Comparison of ENCODE assay signal across 8 mouse cellular contexts in genomic region chr2:181677096-181677754, GRCm38 (mm10). TPM values are rescaled to one million over a fixed set of nuclear protein-coding genes. Genes with fewer than 3 reads are reported as not detected.
DNase-seq lines count a peak whose midpoint lies in the region; ATAC-seq and TF ChIP-seq lines count a peak whose summit lies in the region.

No protein-coding gene starts in this region.

- H3K36me3 ChIP-seq in embryonic facial prominence, embryonic 10.5 days (replicated peaks), result no peaks in the 10 kb centered on the region
- no peaks in the 10 kb centered on the region for H3K36me3 ChIP-seq in hindbrain, embryonic 15.5 days
- no peaks in the 10 kb centered on the region for H3K36me3 ChIP-seq in lung, embryonic 16.5 days (ENCODE audit: control insufficient read depth, insufficient read depth, low read length)

- H3K9me3 ChIP-seq in embryonic facial prominence, embryonic 10.5 days, result no peaks in the 10 kb centered on the region
- no peaks in the 10 kb centered on the region for H3K9me3 ChIP-seq in hindbrain, embryonic 15.5 days
- no peaks in the 10 kb centered on the region for H3K9me3 ChIP-seq in lung, embryonic 16.5 days (ENCODE audit: control insufficient read depth, low read length)

- H3K4me2 ChIP-seq in hindbrain, embryonic 15.5 days, result no peak overlapping the region
- no peak overlapping the region for H3K4me2 ChIP-seq in lung, embryonic 16.5 days (ENCODE audit: low read depth, low read length)

- peaks cover 59% of the 10 kb centered on the region for H3K4me1 ChIP-seq in embryonic facial prominence, embryonic 10.5 days
- peaks cover 29% of the 10 kb centered on the region for H3K4me1 ChIP-seq in hindbrain, embryonic 15.5 days (replicated peaks)
- peaks cover 28% of the 10 kb centered on the region for H3K4me1 ChIP-seq in lung, embryonic 16.5 days (replicated peaks; ENCODE audit: control insufficient read depth, insufficient read depth, low read length)

- intact Hi-C loops in gastrocnemius, adult 2 months (cut with DNase I), result loop anchor here (1.0 kb wide), 1 partner anchor 18 kb away; no protein-coding TSS in a partner anchor

- TF ChIP-seq CTCF in gastrocnemius, adult 2 months (IDR thresholded peaks at IDR 0.05), result peak; percentile 31

- no peak for ATAC-seq in hindbrain, embryonic 15.5 days (ENCODE audit: low FRiP score, low read depth)
- peak; percentile 24; the same call in 1 of the 2 replicates for ATAC-seq in lung, embryonic 16.5 days (ENCODE audit: low read depth)

- H3K4me3 ChIP-seq in gastrocnemius, adult 2 months, result peak overlapping the region; percentile 56
- no peak overlapping the region for H3K4me3 ChIP-seq in embryonic facial prominence, embryonic 10.5 days
- no peak overlapping the region for H3K4me3 ChIP-seq in hindbrain, embryonic 15.5 days
- H3K4me3 ChIP-seq in lung, embryonic 16.5 days (ENCODE audit: low read length), result no peak overlapping the region

- 53% methylated on average over 5 of the region's 5 CpGs for WGBS in embryonic facial prominence, embryonic 10.5 days
- 45% methylated on average over 5 of the region's 5 CpGs for WGBS in hindbrain, embryonic 15.5 days
- WGBS in lung, embryonic 16.5 days, result 62% methylated on average over 5 of the region's 5 CpGs

- peak overlapping the region; percentile 87 for H3K27ac ChIP-seq in gastrocnemius, adult 2 months
- H3K27ac ChIP-seq in embryonic facial prominence, embryonic 10.5 days (replicated peaks), result peak overlapping the region; percentile 35; the same call in 1 of the 2 replicates
- H3K27ac ChIP-seq in hindbrain, embryonic 15.5 days (replicated peaks), result peak overlapping the region; percentile 19
- peak overlapping the region; percentile 82 for H3K27ac ChIP-seq in lung, embryonic 16.5 days (ENCODE audit: low read length)

- peaks cover 54% of the 10 kb centered on the region for H3K27me3 ChIP-seq in embryonic facial prominence, embryonic 10.5 days (replicated peaks; ENCODE audit: low read depth, poor library complexity, severe bottlenecking)
- H3K27me3 ChIP-seq in hindbrain, embryonic 15.5 days, result peaks cover 13% of the 10 kb centered on the region
- H3K27me3 ChIP-seq in lung, embryonic 16.5 days (ENCODE audit: control insufficient read depth, insufficient read depth, low read depth, low read length), result peaks cover 9% of the 10 kb centered on the region

- peak; percentile 59 for DNase-seq in gastrocnemius, adult 2 months
- DNase-seq in gastrocnemius, postnatal 10 days, result no peak
- no peak for DNase-seq in embryonic facial prominence, embryonic 10.5 days (ENCODE audit: low spot score)
- DNase-seq in thymus, adult 18-20 months, result no peak
- no peak for DNase-seq in natural killer cell, adult 2 months (ENCODE audit: low spot score in 2 of 2)
- DNase-seq in B cell, adult 2 months, result no peak

- H3K9ac ChIP-seq in hindbrain, embryonic 15.5 days, result no peak overlapping the region
- no peak overlapping the region; the same call in 1 of the 2 replicates for H3K9ac ChIP-seq in lung, embryonic 16.5 days (ENCODE audit: low read length)

RNA-seq across cellular contexts. Expression of gene Tcea2, which starts 2.9 kb away (rescaled TPM):
- total RNA-seq in gastrocnemius, adult 2 months (2021), result 1 to 10 TPM; 6.9 to 7.6 TPM
- 1 to 10 TPM; 5.6 to 6.3 TPM for total RNA-seq in gastrocnemius, postnatal 10 days (2021)
- 18.3 and 18.8 TPM in 2 replicates for polyA plus RNA-seq in embryonic facial prominence, embryonic 10.5 days (2016; fragmentation: Nextera tagmentation; extraction: Ambion mirVana)
- 38.5 and 46.8 TPM in 2 replicates for polyA plus RNA-seq in hindbrain, embryonic 15.5 days (2015; fragmentation: Nextera tagmentation; extraction: Ambion mirVana)
- polyA plus RNA-seq in lung, embryonic 16.5 days (2015; fragmentation: Nextera tagmentation; extraction: Ambion mirVana), result 19.3 and 19.7 TPM in 2 replicates

RNA-seq across cellular contexts. Expression of gene Sox18, which starts 5.8 kb away (rescaled TPM):
- 10 to 100 TPM; 10.4 to 15.3 TPM for total RNA-seq in gastrocnemius, adult 2 months (2021)
- 10 to 100 TPM; 25.4 to 36.2 TPM for total RNA-seq in gastrocnemius, postnatal 10 days (2021)
- 21.8 and 25.2 TPM in 2 replicates for polyA plus RNA-seq in embryonic facial prominence, embryonic 10.5 days (2016; fragmentation: Nextera tagmentation; extraction: Ambion mirVana)
- polyA plus RNA-seq in hindbrain, embryonic 15.5 days (2015; fragmentation: Nextera tagmentation; extraction: Ambion mirVana), result 17.4 and 20.0 TPM in 2 replicates
- 84.1 and 84.8 TPM in 2 replicates for polyA plus RNA-seq in lung, embryonic 16.5 days (2015; fragmentation: Nextera tagmentation; extraction: Ambion mirVana)

RNA-seq across cellular contexts. Expression of gene Rgs19, which starts 16.6 kb away (rescaled TPM):
- total RNA-seq in gastrocnemius, adult 2 months (2021), result 1 to 10 TPM; 2.7 to 2.8 TPM
- total RNA-seq in gastrocnemius, postnatal 10 days (2021), result 1 to 10 TPM; 7.5 to 9.6 TPM
- polyA plus RNA-seq in embryonic facial prominence, embryonic 10.5 days (2016; fragmentation: Nextera tagmentation; extraction: Ambion mirVana), result 85.2 and 89.9 TPM in 2 replicates
- polyA plus RNA-seq in hindbrain, embryonic 15.5 days (2015; fragmentation: Nextera tagmentation; extraction: Ambion mirVana), result 56.8 and 64.9 TPM in 2 replicates
- polyA plus RNA-seq in lung, embryonic 16.5 days (2015; fragmentation: Nextera tagmentation; extraction: Ambion mirVana), result 59.8 and 63.4 TPM in 2 replicates

RNA-seq across cellular contexts. Expression of gene Gm29797, which starts 20.4 kb away (rescaled TPM):
- not detected for total RNA-seq in gastrocnemius, adult 2 months (2021)
- not detected for total RNA-seq in gastrocnemius, postnatal 10 days (2021)
- polyA plus RNA-seq in embryonic facial prominence, embryonic 10.5 days (2016; fragmentation: Nextera tagmentation; extraction: Ambion mirVana), result 0.28 TPM in 1 of 2 replicates, not detected in the other
- not detected in 2 replicates for polyA plus RNA-seq in hindbrain, embryonic 15.5 days (2015; fragmentation: Nextera tagmentation; extraction: Ambion mirVana)
- 0.21 and 0.49 TPM in 2 replicates for polyA plus RNA-seq in lung, embryonic 16.5 days (2015; fragmentation: Nextera tagmentation; extraction: Ambion mirVana)

RNA-seq across cellular contexts. Expression of gene Lkaaear1, which starts 21.0 kb away (rescaled TPM):
- not detected for total RNA-seq in gastrocnemius, adult 2 months (2021)
- not detected for total RNA-seq in gastrocnemius, postnatal 10 days (2021)
- polyA plus RNA-seq in embryonic facial prominence, embryonic 10.5 days (2016; fragmentation: Nextera tagmentation; extraction: Ambion mirVana), result not detected in 2 replicates
- polyA plus RNA-seq in hindbrain, embryonic 15.5 days (2015; fragmentation: Nextera tagmentation; extraction: Ambion mirVana), result not detected in 2 replicates
- polyA plus RNA-seq in lung, embryonic 16.5 days (2015; fragmentation: Nextera tagmentation; extraction: Ambion mirVana), result not detected in 2 replicates

Comparison
In these comparisons a context has a peak if more than half of its experiments do, and no peak if none do; other contexts are left out.
1. H3K27ac ChIP-seq: peak in every context shown above with its lines; median percentile 87 in gastrocnemius, adult 2 months; 82 in lung, embryonic 16.5 days; 35 in embryonic facial prominence, embryonic 10.5 days; 19 in hindbrain, embryonic 15.5 days.